Mouse (Mus musculus) testis, postnatal 14 days (tissue): ENCODE measurements around the gene Camk2n1.

Experiments
- DNase-seq: peaks from one replicate; pipeline ENCODE4 v3.0.0; 2021; ENCODE audit warnings: low spot score

The Camk2n1 gene

GRCm38 (mm10) chr4:138447827-138448602, 6.1 kb upstream of the Camk2n1 start:
- DNase-seq = no peak

- DNase-seq = no peak
Measured at GRCm38 (mm10) chr4:138448872-138449615, 5.1 kb upstream of the Camk2n1 start.

DNA sequence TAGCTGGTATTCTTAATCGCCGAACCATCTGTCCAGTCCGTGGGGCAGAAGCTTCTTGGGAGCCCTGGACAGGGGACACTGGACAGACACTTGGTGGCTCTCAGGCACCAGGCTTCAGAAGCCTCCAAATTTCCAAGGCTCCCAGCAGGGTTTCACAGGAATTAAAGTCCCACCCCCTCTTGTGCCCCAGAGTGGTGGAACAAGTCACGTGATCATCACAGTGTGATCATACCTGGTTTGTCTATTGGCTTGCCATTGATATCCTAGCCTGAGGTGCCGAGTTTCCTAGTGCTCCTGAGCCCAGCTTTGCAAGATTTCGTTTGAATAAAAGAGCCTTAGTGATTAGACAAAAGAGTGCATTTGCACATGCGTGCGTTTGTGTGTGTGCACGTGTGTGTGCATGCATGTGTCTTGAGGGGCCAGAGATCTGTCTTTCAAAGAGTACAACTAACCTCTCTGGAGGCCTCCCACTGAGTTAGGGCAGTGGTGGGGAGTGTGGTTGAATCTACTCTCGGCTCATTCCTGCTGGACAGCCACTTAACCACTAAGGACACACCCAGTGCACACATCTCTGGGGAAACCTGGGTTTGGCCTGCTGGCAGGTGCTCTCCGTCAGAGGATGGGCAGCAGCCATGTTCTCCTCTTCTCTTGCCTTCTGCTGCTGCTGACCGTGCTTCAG, 4.3 kb upstream of the Camk2n1 start:
- DNase-seq = no peak

- DNase-seq = no peak
Measured at GRCm38 (mm10) chr4:138452306-138453096, 1.6 kb upstream of the Camk2n1 start.

- peak; percentile 83 for DNase-seq
Measured at GRCm38 (mm10) chr4:138453097-138453752, 889 bp upstream of the Camk2n1 start.

GRCm38 (mm10) chr4:138454571-138455140, 542 bp downstream of the Camk2n1 start:
- DNase-seq = no peak

- DNase-seq = no peak
Measured at GRCm38 (mm10) chr4:138455141-138455955, 1.2 kb downstream of the Camk2n1 start.

GRCm38 (mm10) chr4:138455956-138456341, 1.8 kb downstream of the Camk2n1 start:
- no peak for DNase-seq

DNA sequence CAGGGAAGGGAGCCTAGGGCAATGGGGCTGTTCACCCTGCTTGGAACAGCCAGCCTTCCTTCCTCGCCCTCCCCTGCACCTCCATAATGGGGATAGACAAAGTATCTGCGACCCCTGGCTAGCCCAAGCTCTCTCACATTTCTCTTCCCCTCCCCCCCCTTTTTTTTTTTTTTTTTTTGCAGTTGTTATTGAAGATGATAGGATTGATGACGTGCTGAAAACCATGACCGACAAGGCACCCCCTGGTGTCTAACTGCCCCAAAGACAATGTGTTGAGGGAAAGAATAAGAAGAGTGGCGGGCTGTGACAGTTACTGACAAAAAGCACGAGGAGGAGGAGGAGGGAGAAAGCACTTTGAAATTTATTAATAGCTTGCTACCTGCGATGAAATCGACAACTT, 2.4 kb downstream of the Camk2n1 start:
- DNase-seq = no peak

GRCm38 (mm10) chr4:138457091-138457490, 3.0 kb downstream of the Camk2n1 start:
- DNase-seq = no peak

GRCm38 (mm10) chr4:138458171-138458570, 4.1 kb downstream of the Camk2n1 start:
- no peak for DNase-seq

DNA sequence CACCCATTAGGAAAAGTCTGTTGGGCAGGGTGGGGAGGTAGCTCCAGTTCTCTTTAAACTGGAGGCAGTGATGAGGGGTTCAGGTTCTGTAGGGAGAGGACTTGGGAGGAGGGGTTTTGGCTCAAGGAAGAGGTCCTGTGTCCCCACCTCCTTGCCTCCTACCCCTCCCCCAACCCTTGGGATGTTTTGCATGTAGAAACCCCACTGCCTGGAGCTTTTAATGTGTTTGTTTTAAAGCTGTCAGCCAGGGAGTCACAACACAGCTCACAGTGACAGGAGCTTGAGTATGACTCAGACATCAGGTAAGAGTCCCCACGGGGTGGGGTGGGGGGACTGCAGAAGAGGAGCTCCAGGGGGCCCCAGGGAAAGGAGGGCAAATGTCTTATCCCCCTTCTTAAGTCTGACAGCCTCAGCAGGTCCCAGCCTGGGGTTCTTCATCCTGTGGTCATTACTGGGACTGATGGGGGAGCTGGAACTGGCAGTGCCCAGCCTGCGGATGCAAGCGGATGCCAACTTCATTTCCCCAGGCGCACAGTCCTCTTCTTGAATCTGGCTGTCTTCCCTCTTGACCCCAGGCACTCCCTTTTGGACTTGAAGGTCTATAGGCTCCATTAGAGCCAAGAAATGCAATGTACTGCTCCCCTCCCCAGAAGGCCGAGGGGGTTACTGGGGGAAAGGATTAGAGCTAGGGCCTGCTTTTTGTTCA, 4.8 kb downstream of the Camk2n1 start:
- DNase-seq = no peak

GRCm38 (mm10) chr4:138459775-138460174, 5.7 kb downstream of the Camk2n1 start:
- no peak for DNase-seq

- no peak for DNase-seq
Measured at GRCm38 (mm10) chr4:138460910-138461309, 6.8 kb downstream of the Camk2n1 start.

GRCm38 (mm10) chr4:138461471-138461870, 7.4 kb downstream of the Camk2n1 start:
- DNase-seq = no peak

- DNase-seq = no peak
Measured at GRCm38 (mm10) chr4:138462971-138463831, 9.1 kb downstream of the Camk2n1 start.

- peak; percentile 68 for DNase-seq
Measured at GRCm38 (mm10) chr4:138463832-138464487, 9.8 kb downstream of the Camk2n1 start.
